Mouse (Mus musculus) adipose tissue, adult 10 weeks (tissue): ENCODE measurements around the gene Gcsam. TPM values are rescaled to one million over a fixed set of nuclear protein-coding genes. Genes with fewer than 3 reads are reported as not detected.

Experiments
- polyA plus RNA-seq: library from polyadenylated mRNA; stranded (reverse); fragments of 350-450 nt; fragmentation: Illumina TruSeq; extraction: RNeasy Lipid Tissue Mini Kit (QIAGEN cat#74804); gene quantifications from one replicate; pipeline ENCODE4 v1.2.3, GENCODE M21; 2014; ENCODE audit warnings: low read depth, low replicate concordance

Gene Gcsam
- polyA plus RNA-seq = 0.46 TPM

GRCm38 (mm10) chr16:45610267-45610666 is at the start of gene Gcsam:
Gene Gcsam, plus strand, starts transcription at chr16:45610380.

GRCm38 (mm10) chr16:45653934-45654332 is 43.8 kb downstream of the Gcsam start, which contains the start of gene BC016579:
Gene BC016579, minus strand, starts transcription at chr16:45654068.

Other genes starting within 250 kb of the Gcsam start
- 75.8 TPM for gene Cd200, start 201.3 kb upstream of the Gcsam start, polyA plus RNA-seq
- gene Gm609, start 117.4 kb upstream of the Gcsam start, polyA plus RNA-seq = 2.8 TPM
- gene Gm17783, start 78.3 kb upstream of the Gcsam start, polyA plus RNA-seq = not detected
- 1.4 TPM for gene Slc9c1, start 75.1 kb upstream of the Gcsam start, polyA plus RNA-seq
- 0.68 TPM for gene BC016579, start 43.7 kb downstream of the Gcsam start, polyA plus RNA-seq
- gene Tmprss7, start 83.3 kb downstream of the Gcsam start, polyA plus RNA-seq = 0.34 TPM
- 0.34 TPM for gene Tagln3, start 114.2 kb downstream of the Gcsam start, polyA plus RNA-seq
- 10.4 TPM for gene Abhd10, start 132.6 kb downstream of the Gcsam start, polyA plus RNA-seq